Mouse (Mus musculus): ENCODE data around the gene Zic5.

Gene Zic5

GRCm38 (mm10) chr14:122432558-122432957, 32.9 kb downstream of the Zic5 start:
- DNase-seq (ENCODE audit: low spot score in 2 of 2): no peak

DNA sequence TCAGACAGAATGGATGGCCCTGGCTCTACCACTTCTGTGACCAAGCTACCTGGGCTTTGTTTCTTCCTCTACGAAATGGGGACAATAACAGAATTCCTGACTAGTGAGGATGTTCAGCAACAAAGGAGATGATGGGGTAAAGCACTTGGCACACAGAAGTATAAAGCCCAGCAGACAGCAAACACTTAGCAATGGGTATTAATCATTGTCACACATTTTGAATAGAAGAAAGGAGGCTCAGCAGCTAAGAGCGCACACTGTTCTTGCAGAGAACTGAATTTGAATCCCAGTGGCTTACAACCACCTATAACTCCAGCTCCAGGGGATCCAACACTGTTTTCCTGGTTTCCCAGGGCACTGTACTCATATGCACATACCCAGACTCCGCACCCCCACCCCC, 37.8 kb downstream of the Zic5 start:
- DNase-seq (ENCODE audit: low spot score in 2 of 2): no peak

DNA sequence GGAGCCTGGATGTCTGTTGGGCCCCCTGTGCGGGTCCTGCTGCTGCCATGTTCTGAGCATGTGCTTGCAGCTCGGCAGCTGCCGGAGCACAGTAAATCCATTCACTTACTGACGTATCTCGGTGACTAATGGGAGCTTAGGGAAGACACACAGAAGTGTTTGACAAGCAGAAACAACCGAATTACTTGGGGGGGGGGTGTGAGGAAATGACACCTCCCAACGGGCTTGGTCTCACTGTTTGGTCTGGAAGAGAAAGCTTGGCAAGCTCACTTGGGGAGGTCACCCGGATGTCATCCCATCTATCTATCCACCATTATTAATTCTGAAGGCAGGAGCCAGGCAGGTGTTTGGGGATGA, 38.3 kb downstream of the Zic5 start:
- DNase-seq (ENCODE audit: low spot score in 2 of 2): no peak

- no peak for DNase-seq (ENCODE audit: low spot score in 2 of 2)
Observed at GRCm38 (mm10) chr14:122426529-122427203, 38.8 kb downstream of the Zic5 start.

DNA sequence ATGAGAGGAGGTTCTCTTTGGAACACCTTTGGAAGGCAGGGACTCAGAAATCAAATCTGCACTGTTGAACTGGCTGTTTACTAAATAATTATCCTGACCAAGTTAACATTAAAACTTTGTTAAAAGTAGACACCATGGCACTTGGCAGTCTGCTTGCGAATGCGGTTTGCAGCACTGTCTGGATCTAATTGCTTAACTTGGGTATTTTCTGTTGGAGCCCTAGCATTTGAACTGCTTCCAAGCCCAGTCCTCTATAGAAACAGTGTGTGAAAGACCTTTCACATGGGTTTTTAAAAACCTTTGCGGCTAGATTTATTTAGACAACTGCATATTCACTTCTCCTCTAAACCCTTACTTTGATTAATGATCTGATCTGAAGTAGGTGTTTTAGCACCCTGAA, 41.0 kb downstream of the Zic5 start:
- DNase-seq (ENCODE audit: low spot score in 2 of 2): no peak

- no peak for DNase-seq (ENCODE audit: low spot score in 2 of 2)
Observed at GRCm38 (mm10) chr14:122416166-122416771, 49.2 kb downstream of the Zic5 start.

DNA sequence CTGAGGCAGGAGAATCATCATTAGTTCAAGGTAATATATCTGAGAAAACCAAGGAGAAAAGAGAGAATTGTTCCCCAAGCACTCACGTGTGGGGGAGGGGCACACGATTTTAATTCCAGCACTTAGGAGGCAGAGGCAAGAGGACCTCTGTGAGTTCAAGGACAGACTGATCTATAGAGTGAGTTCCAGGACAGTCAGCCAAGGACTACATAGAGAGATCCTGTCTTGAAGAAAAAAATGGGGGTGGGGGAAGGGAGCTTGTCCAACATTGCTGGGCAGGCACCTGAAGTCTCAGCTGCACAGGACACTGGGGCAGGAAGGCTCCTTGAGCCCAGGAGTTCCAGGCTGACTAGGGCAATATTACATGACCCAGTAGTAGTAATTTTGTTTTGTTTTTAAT, 50.7 kb downstream of the Zic5 start:
- DNase-seq (ENCODE audit: low spot score in 2 of 2): no peak

- no peak for DNase-seq (ENCODE audit: low spot score in 2 of 2)
Observed at GRCm38 (mm10) chr14:122413542-122413928, 51.9 kb downstream of the Zic5 start.

- DNase-seq (ENCODE audit: low spot score in 2 of 2): no peak
Observed at GRCm38 (mm10) chr14:122412841-122413541, 52.5 kb downstream of the Zic5 start.

Measured in thymus, postnatal 10 days (tissue).